Mouse (Mus musculus): ENCODE measurements at regions not wholly inside any gene's neighbourhood (a gene's known extent, or its start where the extent isn't known, plus 50 kb on each side); places are given as distances from the start of the nearest gene placed in this dataset.

- no peak overlapping the region for H3K27ac ChIP-seq (ENCODE audit: low read length)
- H3K9me3 ChIP-seq (ENCODE audit: control insufficient read depth, low read depth, low read length) = no peaks in the 10 kb centered on the region
- 36% methylated on average over 3 of the region's 3 CpGs for WGBS
- no peak for ATAC-seq (ENCODE audit: insufficient number of reproducible peaks, insufficient read depth, low FRiP score, low read depth)
- no peak overlapping the region for H3K4me3 ChIP-seq (ENCODE audit: low read depth, low read length)
- no peak overlapping the region for H3K4me2 ChIP-seq (replicated peaks; ENCODE audit: low read depth, low read length)
- H3K36me3 ChIP-seq (ENCODE audit: control insufficient read depth, insufficient read depth, low read length) = no peaks in the 10 kb centered on the region
- no peaks in the 10 kb centered on the region for H3K4me1 ChIP-seq (ENCODE audit: control insufficient read depth, insufficient read depth, low read length)
- H3K27me3 ChIP-seq (ENCODE audit: control insufficient read depth, insufficient read depth, low read length) = no peaks in the 10 kb centered on the region
- H3K9ac ChIP-seq (replicated peaks; ENCODE audit: low read depth, low read length) = no peak overlapping the region
Measured at GRCm38 (mm10) chr2:51055339-51055738, 93.6 kb downstream of the Rnd3 start.

GRCm38 (mm10) chr2:51049834-51050170 lies 99.1 kb downstream of the Rnd3 start:
- no peaks in the 10 kb centered on the region for H3K9me3 ChIP-seq (ENCODE audit: control insufficient read depth, low read depth, low read length)
- no peaks in the 10 kb centered on the region for H3K36me3 ChIP-seq (ENCODE audit: control insufficient read depth, insufficient read depth, low read length)
- no peak for ATAC-seq (ENCODE audit: insufficient number of reproducible peaks, insufficient read depth, low FRiP score, low read depth)
- no peak overlapping the region for H3K9ac ChIP-seq (replicated peaks; ENCODE audit: low read depth, low read length)
- H3K4me2 ChIP-seq (replicated peaks; ENCODE audit: low read depth, low read length) = no peak overlapping the region
- no peaks in the 10 kb centered on the region for H3K27me3 ChIP-seq (ENCODE audit: control insufficient read depth, insufficient read depth, low read length)
- no peaks in the 10 kb centered on the region for H3K4me1 ChIP-seq (ENCODE audit: control insufficient read depth, insufficient read depth, low read length)
- no peak overlapping the region for H3K27ac ChIP-seq (ENCODE audit: low read length)
- H3K4me3 ChIP-seq (ENCODE audit: low read depth, low read length) = no peak overlapping the region
- 66% methylated on average over 3 of the region's 3 CpGs for WGBS

GRCm38 (mm10) chr2:51049101-51049833 lies 99.6 kb downstream of the Rnd3 start:
- no peak overlapping the region for H3K27ac ChIP-seq (ENCODE audit: low read length)
- no peak for ATAC-seq (ENCODE audit: insufficient number of reproducible peaks, insufficient read depth, low FRiP score, low read depth)
- 66% methylated on average over 8 of the region's 8 CpGs for WGBS
- H3K4me1 ChIP-seq (ENCODE audit: control insufficient read depth, insufficient read depth, low read length) = no peaks in the 10 kb centered on the region
- H3K4me2 ChIP-seq (replicated peaks; ENCODE audit: low read depth, low read length) = no peak overlapping the region
- H3K27me3 ChIP-seq (ENCODE audit: control insufficient read depth, insufficient read depth, low read length) = no peaks in the 10 kb centered on the region
- H3K9me3 ChIP-seq (ENCODE audit: control insufficient read depth, low read depth, low read length) = no peaks in the 10 kb centered on the region
- H3K36me3 ChIP-seq (ENCODE audit: control insufficient read depth, insufficient read depth, low read length) = no peaks in the 10 kb centered on the region
- H3K9ac ChIP-seq (replicated peaks; ENCODE audit: low read depth, low read length) = no peak overlapping the region
- no peak overlapping the region for H3K4me3 ChIP-seq (ENCODE audit: low read depth, low read length)

- no peaks in the 10 kb centered on the region for H3K4me1 ChIP-seq (ENCODE audit: control insufficient read depth, insufficient read depth, low read length)
- 70% methylated on average over 5 of the region's 5 CpGs for WGBS
- no peak overlapping the region for H3K4me3 ChIP-seq (ENCODE audit: low read depth, low read length)
- no peak overlapping the region for H3K4me2 ChIP-seq (replicated peaks; ENCODE audit: low read depth, low read length)
- no peaks in the 10 kb centered on the region for H3K27me3 ChIP-seq (ENCODE audit: control insufficient read depth, insufficient read depth, low read length)
- H3K9ac ChIP-seq (replicated peaks; ENCODE audit: low read depth, low read length) = no peak overlapping the region
- ATAC-seq (ENCODE audit: insufficient number of reproducible peaks, insufficient read depth, low FRiP score, low read depth) = no peak
- H3K27ac ChIP-seq (ENCODE audit: low read length) = no peak overlapping the region
- H3K9me3 ChIP-seq (ENCODE audit: control insufficient read depth, low read depth, low read length) = no peaks in the 10 kb centered on the region
- H3K36me3 ChIP-seq (ENCODE audit: control insufficient read depth, insufficient read depth, low read length) = no peaks in the 10 kb centered on the region
Measured at GRCm38 (mm10) chr2:51047520-51047919, 101.4 kb downstream of the Rnd3 start.

DNA sequence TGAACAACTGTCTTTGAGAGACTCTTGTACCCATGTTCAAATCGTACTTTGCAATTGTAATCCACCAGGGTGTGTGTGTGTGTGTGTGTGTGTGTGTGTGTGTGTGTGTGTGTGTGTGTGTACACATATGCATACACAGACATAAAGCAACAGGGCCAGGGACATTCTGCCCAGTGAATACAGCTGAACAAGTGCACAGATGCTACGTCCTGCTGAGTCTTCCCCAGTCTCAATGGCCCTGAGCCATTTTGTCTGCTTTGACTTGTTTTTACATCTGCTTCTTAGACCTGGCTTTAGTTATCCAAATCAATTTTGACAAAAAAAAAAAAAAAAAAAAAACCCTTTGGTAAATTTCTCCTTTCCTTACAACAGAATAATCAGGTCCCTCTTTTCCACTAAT lies 103.3 kb downstream of the Rnd3 start:
- Histone ChIP-seq H3K9ac (replicated peaks; ENCODE audit: low read depth, low read length) (no peak overlapping the region), H3K4me1 (ENCODE audit: control insufficient read depth, insufficient read depth, low read length) (no peaks in the 10 kb centered on the region), H3K36me3 (ENCODE audit: control insufficient read depth, insufficient read depth, low read length) (no peaks in the 10 kb centered on the region), H3K4me2 (replicated peaks; ENCODE audit: low read depth, low read length) (no peak overlapping the region), H3K27me3 (ENCODE audit: control insufficient read depth, insufficient read depth, low read length) (no peaks in the 10 kb centered on the region), H3K9me3 (ENCODE audit: control insufficient read depth, low read depth, low read length) (no peaks in the 10 kb centered on the region), H3K27ac (ENCODE audit: low read length) (no peak overlapping the region), H3K4me3 (ENCODE audit: low read depth, low read length) (no peak overlapping the region)
- 79% methylated on average over 2 of the region's 2 CpGs for WGBS
- ATAC-seq (ENCODE audit: insufficient number of reproducible peaks, insufficient read depth, low FRiP score, low read depth) = no peak

- no peak overlapping the region for H3K27ac ChIP-seq (ENCODE audit: low read length)
- no peaks in the 10 kb centered on the region for H3K4me1 ChIP-seq (ENCODE audit: control insufficient read depth, insufficient read depth, low read length)
- H3K4me3 ChIP-seq (ENCODE audit: low read depth, low read length) = no peak overlapping the region
- ATAC-seq (ENCODE audit: insufficient number of reproducible peaks, insufficient read depth, low FRiP score, low read depth) = no peak
- no peak overlapping the region for H3K9ac ChIP-seq (replicated peaks; ENCODE audit: low read depth, low read length)
- no peaks in the 10 kb centered on the region for H3K9me3 ChIP-seq (ENCODE audit: control insufficient read depth, low read depth, low read length)
- 63% methylated on average over 7 of the region's 7 CpGs for WGBS
- H3K36me3 ChIP-seq (ENCODE audit: control insufficient read depth, insufficient read depth, low read length) = no peaks in the 10 kb centered on the region
- H3K4me2 ChIP-seq (replicated peaks; ENCODE audit: low read depth, low read length) = no peak overlapping the region
- no peaks in the 10 kb centered on the region for H3K27me3 ChIP-seq (ENCODE audit: control insufficient read depth, insufficient read depth, low read length)
Measured at GRCm38 (mm10) chr2:51041101-51041500, 107.8 kb downstream of the Rnd3 start.

- no peak for ATAC-seq (ENCODE audit: insufficient number of reproducible peaks, insufficient read depth, low FRiP score, low read depth)
- no peaks in the 10 kb centered on the region for H3K4me1 ChIP-seq (ENCODE audit: control insufficient read depth, insufficient read depth, low read length)
- H3K4me3 ChIP-seq (ENCODE audit: low read depth, low read length) = no peak overlapping the region
- no peak overlapping the region for H3K27ac ChIP-seq (ENCODE audit: low read length)
- no peak overlapping the region for H3K4me2 ChIP-seq (replicated peaks; ENCODE audit: low read depth, low read length)
- no peak overlapping the region for H3K9ac ChIP-seq (replicated peaks; ENCODE audit: low read depth, low read length)
- WGBS = 66% methylated on average over 6 of the region's 6 CpGs
- H3K36me3 ChIP-seq (ENCODE audit: control insufficient read depth, insufficient read depth, low read length) = no peaks in the 10 kb centered on the region
- H3K9me3 ChIP-seq (ENCODE audit: control insufficient read depth, low read depth, low read length) = no peaks in the 10 kb centered on the region
- H3K27me3 ChIP-seq (ENCODE audit: control insufficient read depth, insufficient read depth, low read length) = no peaks in the 10 kb centered on the region
Measured at GRCm38 (mm10) chr2:51038685-51039084, 110.2 kb downstream of the Rnd3 start.

DNA sequence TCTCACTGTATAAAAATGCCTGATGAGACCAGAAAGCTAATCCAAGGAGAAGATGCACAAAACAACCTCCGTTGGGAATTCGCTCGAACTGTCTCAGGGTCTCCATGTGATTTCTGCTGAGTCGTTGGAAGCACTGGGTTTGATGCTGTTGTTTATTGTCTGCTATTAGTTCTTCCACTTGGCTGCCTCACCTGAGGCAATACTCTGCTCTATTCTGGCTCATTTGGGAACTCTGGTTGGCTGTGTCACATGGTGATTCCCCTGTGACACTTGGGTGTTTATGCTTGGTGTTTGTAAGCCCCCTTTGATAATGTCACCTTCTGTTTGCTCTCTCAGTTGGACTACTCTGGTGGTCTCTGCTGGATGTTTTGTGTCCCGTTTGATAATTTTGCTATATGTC lies 111.9 kb downstream of the Rnd3 start:
- Histone ChIP-seq H3K27ac (ENCODE audit: low read length) (no peak overlapping the region), H3K9me3 (ENCODE audit: control insufficient read depth, low read depth, low read length) (no peaks in the 10 kb centered on the region), H3K4me2 (replicated peaks; ENCODE audit: low read depth, low read length) (no peak overlapping the region), H3K4me1 (ENCODE audit: control insufficient read depth, insufficient read depth, low read length) (no peaks in the 10 kb centered on the region), H3K9ac (replicated peaks; ENCODE audit: low read depth, low read length) (no peak overlapping the region), H3K27me3 (ENCODE audit: control insufficient read depth, insufficient read depth, low read length) (no peaks in the 10 kb centered on the region), H3K36me3 (ENCODE audit: control insufficient read depth, insufficient read depth, low read length) (no peaks in the 10 kb centered on the region), H3K4me3 (ENCODE audit: low read depth, low read length) (no peak overlapping the region)
- 71% methylated on average over 5 of the region's 5 CpGs for WGBS
- ATAC-seq (ENCODE audit: insufficient number of reproducible peaks, insufficient read depth, low FRiP score, low read depth) = no peak

DNA sequence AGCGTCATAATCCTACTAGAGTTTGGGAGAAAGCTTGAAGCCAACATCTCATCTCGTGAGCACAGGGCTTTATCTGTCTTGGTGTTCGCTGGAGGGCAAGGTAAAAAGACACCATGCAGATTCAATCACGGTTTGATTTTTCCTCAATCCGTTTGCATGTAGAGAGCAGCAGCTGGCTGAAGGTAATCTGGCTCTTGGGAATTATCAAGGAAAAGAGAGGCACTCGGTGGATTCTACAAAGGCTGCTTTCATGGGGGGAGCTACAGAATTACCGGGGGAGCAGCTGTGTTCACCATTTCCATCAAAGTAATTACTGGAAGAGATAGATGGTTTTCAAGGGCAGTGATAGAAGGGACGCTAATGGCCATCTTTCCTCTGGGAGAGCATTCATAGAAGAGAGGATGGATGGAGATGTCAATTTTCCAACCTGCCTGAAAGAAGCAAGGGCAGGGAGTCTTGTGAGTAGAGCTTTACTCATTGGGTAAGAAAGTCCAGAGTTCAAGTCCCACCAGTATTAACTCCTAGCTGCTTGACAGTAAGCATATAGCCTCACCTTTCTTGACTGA lies 112.6 kb downstream of the Rnd3 start:
- no peak for ATAC-seq (ENCODE audit: insufficient number of reproducible peaks, insufficient read depth, low FRiP score, low read depth)
- Histone ChIP-seq H3K4me3 (ENCODE audit: low read depth, low read length) (no peak overlapping the region), H3K4me1 (ENCODE audit: control insufficient read depth, insufficient read depth, low read length) (no peaks in the 10 kb centered on the region), H3K9ac (replicated peaks; ENCODE audit: low read depth, low read length) (no peak overlapping the region), H3K9me3 (ENCODE audit: control insufficient read depth, low read depth, low read length) (no peaks in the 10 kb centered on the region), H3K4me2 (replicated peaks; ENCODE audit: low read depth, low read length) (no peak overlapping the region), H3K27me3 (ENCODE audit: control insufficient read depth, insufficient read depth, low read length) (no peaks in the 10 kb centered on the region), H3K36me3 (ENCODE audit: control insufficient read depth, insufficient read depth, low read length) (no peaks in the 10 kb centered on the region), H3K27ac (ENCODE audit: low read length) (no peak overlapping the region)
- 73% methylated on average over 8 of the region's 8 CpGs for WGBS
